Mouse (Mus musculus) thymus, adult 18-20 months (tissue): ENCODE measurements around the gene Bicdl1.
A peak's percentile ranks its signal among the peaks of the same experiment; 100 is the strongest.

Experiments
- DNase-seq, 2 experiments: peaks; one replicate each; pipeline ENCODE4 v3.0.0; 2022; ENCODE audit warnings: mixed read lengths in 2 of 2

Bicdl1 gene

GRCm38 (mm10) chr5:115666366-115667065 is 64.9 kb downstream of the Bicdl1 start:
- no peak for DNase-seq

GRCm38 (mm10) chr5:115662658-115663057 is 68.8 kb downstream of the Bicdl1 start:
- DNase-seq = no peak

GRCm38 (mm10) chr5:115658352-115658751 is 73.1 kb downstream of the Bicdl1 start:
- no peak for DNase-seq

- no peak for DNase-seq
Measured at GRCm38 (mm10) chr5:115657234-115657633, 74.2 kb downstream of the Bicdl1 start.

- DNase-seq = no peak
Measured at GRCm38 (mm10) chr5:115656677-115657076, 74.7 kb downstream of the Bicdl1 start.

- DNase-seq = no peak
Measured at GRCm38 (mm10) chr5:115653776-115654175, 77.6 kb downstream of the Bicdl1 start.

- peak; percentile 99 for DNase-seq
Measured at GRCm38 (mm10) chr5:115652681-115653575, 78.5 kb downstream of the Bicdl1 start.

GRCm38 (mm10) chr5:115651821-115652220 is 79.6 kb downstream of the Bicdl1 start:
- DNase-seq = no peak

- DNase-seq = no peak
Measured at GRCm38 (mm10) chr5:115650885-115651284, 80.5 kb downstream of the Bicdl1 start.

- DNase-seq = no peak
Measured at GRCm38 (mm10) chr5:115649699-115650098, 81.7 kb downstream of the Bicdl1 start.

- no peak for DNase-seq
Measured at GRCm38 (mm10) chr5:115648876-115649275, 82.5 kb downstream of the Bicdl1 start.

GRCm38 (mm10) chr5:115644192-115644591 is 87.2 kb downstream of the Bicdl1 start:
- DNase-seq = no peak

- DNase-seq = no peak
Measured at GRCm38 (mm10) chr5:115635536-115635935, 95.9 kb downstream of the Bicdl1 start.

GRCm38 (mm10) chr5:115634046-115634445 is 97.4 kb downstream of the Bicdl1 start:
- DNase-seq = no peak

- no peak for DNase-seq
Measured at GRCm38 (mm10) chr5:115633060-115633459, 98.4 kb downstream of the Bicdl1 start.

- DNase-seq = peak; percentile 31 to 41
Measured at GRCm38 (mm10) chr5:115632358-115632714, 99.1 kb downstream of the Bicdl1 start.

GRCm38 (mm10) chr5:115631505-115632357 is 99.7 kb downstream of the Bicdl1 start, which contains the start of gene Rab35:
Rab35 (plus strand) TSS chr5:115631908.
- DNase-seq = peak; percentile 92 to 93

- DNase-seq = no peak
Measured at GRCm38 (mm10) chr5:115630291-115630690, 101.1 kb downstream of the Bicdl1 start.

GRCm38 (mm10) chr5:115629672-115630071 is 101.7 kb downstream of the Bicdl1 start:
- DNase-seq = no peak

- DNase-seq = no peak
Measured at GRCm38 (mm10) chr5:115628083-115628482, 103.3 kb downstream of the Bicdl1 start.

- DNase-seq = no peak
Measured at GRCm38 (mm10) chr5:115626237-115626886, 105.1 kb downstream of the Bicdl1 start.

GRCm38 (mm10) chr5:115623694-115624440 is 107.6 kb downstream of the Bicdl1 start:
- no peak for DNase-seq
